Mouse (Mus musculus) intestine, embryonic 15.5 days (tissue): ENCODE measurements at regions not wholly inside any gene's neighbourhood (a gene's known extent, or its start where the extent isn't known, plus 50 kb on each side); places are given as distances from the start of the nearest gene placed in this dataset.
A peak's percentile ranks its signal among the peaks of the same experiment; 100 is the strongest.

ENCODE experiments used
- ATAC-seq: fragments of 200-750 bp; cut with Nextera tagmentation; 2 replicates; pipeline ENCODE4 v1.8.0; 2017; ENCODE audit warnings: moderate TSS enrichment, moderate library complexity
- H3K27ac ChIP-seq: fragments of 300-500 bp; sonication (generic); 2 replicates; pipeline ENCODE4 v1.5.1; 2015; ENCODE audit warnings: mild to moderate bottlenecking, inconsistent platforms
- H3K27me3 ChIP-seq: fragments of 300-500 bp; sonication (generic); replicated peaks from 2 replicates; pipeline ENCODE4 v1.6.1; 2015; ENCODE audit warnings: inconsistent platforms
- H3K36me3 ChIP-seq: fragments of 300-500 bp; sonication (generic); 2 replicates; pipeline ENCODE4 v1.6.1; 2015; ENCODE audit warnings: inconsistent platforms
- H3K4me1 ChIP-seq: fragments of 300-500 bp; sonication (generic); replicated peaks from 2 replicates; pipeline ENCODE4 v1.6.1; 2015; ENCODE audit warnings: inconsistent platforms
- H3K4me2 ChIP-seq: fragments of 300-500 bp; sonication (generic); replicated peaks from 2 replicates; pipeline ENCODE4 v1.6.1; 2015; ENCODE audit warnings: mild to moderate bottlenecking, inconsistent platforms
- H3K4me3 ChIP-seq: fragments of 300-500 bp; sonication (generic); replicated peaks from 2 replicates; pipeline ENCODE4 v1.5.1; 2015; ENCODE audit warnings: inconsistent platforms
- H3K9ac ChIP-seq: fragments of 300-500 bp; sonication (generic); 2 replicates; pipeline ENCODE4 v1.6.1; 2015; ENCODE audit warnings: inconsistent platforms
- H3K9me3 ChIP-seq: fragments of 300-500 bp; sonication (generic); 2 replicates; pipeline ENCODE4 v1.6.1; 2016; ENCODE audit warnings: inconsistent platforms
- WGBS: fragments of 180-500 bp; shearing (Covaris S2); methylation state at CpG from one replicate; pipeline ENCODE4 v1.1.7; 2015; 5-methylcytosine and 5-hydroxymethylcytosine counted together

DNA sequence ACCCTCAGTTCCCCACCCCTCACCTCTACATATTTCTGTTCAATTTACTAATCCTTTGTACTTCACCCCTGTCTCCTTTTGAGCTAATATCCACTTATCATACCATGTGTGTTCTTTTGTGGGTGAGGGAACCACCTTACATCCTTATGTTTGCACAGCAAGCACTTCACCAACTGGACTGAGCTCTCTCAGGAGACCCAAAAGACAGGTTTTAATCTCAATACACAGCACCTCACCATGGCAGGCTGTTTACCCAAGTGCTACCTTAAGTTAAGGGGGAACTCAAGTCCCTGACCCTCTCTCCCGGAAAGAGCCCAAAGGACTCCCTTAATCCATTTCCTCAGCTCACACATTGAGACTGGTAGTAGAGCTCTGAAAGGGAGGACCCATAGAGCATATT, 62.3 kb upstream of the Agr3 start:
- Histone ChIP-seq H3K9ac (no peak overlapping the region), H3K4me3 (no peak overlapping the region), H3K27ac (no peak overlapping the region), H3K4me1 (no peaks in the 10 kb centered on the region), H3K9me3 (no peaks in the 10 kb centered on the region), H3K4me2 (no peak overlapping the region), H3K27me3 (no peaks in the 10 kb centered on the region), H3K36me3 (no peaks in the 10 kb centered on the region)
- 88% methylated on average over 1 of the region's 1 CpGs for WGBS
- ATAC-seq, result no peak

DNA sequence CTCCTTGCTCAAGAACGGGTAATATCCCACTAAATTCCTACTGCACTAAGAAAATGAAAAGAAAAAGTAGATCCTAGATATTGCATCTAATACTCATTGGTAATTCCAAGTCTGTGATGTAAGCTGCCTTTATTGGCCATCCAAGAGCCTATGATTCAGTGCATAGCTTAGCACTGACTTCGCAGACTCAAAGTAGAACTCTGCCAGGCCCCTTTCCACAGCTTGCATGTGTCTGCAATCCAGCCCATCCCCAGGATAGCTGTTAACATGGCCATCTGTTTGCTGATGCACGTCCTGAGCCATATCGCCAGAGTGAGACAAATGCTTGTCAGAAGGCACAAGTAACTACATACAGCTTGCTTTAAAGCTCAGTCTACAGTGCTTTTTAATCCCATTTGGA, 72.3 kb upstream of the Agr3 start:
- Histone ChIP-seq H3K9ac (no peak overlapping the region), H3K27ac (no peak overlapping the region), H3K9me3 (no peaks in the 10 kb centered on the region), H3K4me1 (no peaks in the 10 kb centered on the region), H3K27me3 (no peaks in the 10 kb centered on the region), H3K4me3 (no peak overlapping the region), H3K4me2 (no peak overlapping the region), H3K36me3 (no peaks in the 10 kb centered on the region)
- ATAC-seq, result no peak
- 59% methylated on average over 4 of the region's 4 CpGs for WGBS

DNA sequence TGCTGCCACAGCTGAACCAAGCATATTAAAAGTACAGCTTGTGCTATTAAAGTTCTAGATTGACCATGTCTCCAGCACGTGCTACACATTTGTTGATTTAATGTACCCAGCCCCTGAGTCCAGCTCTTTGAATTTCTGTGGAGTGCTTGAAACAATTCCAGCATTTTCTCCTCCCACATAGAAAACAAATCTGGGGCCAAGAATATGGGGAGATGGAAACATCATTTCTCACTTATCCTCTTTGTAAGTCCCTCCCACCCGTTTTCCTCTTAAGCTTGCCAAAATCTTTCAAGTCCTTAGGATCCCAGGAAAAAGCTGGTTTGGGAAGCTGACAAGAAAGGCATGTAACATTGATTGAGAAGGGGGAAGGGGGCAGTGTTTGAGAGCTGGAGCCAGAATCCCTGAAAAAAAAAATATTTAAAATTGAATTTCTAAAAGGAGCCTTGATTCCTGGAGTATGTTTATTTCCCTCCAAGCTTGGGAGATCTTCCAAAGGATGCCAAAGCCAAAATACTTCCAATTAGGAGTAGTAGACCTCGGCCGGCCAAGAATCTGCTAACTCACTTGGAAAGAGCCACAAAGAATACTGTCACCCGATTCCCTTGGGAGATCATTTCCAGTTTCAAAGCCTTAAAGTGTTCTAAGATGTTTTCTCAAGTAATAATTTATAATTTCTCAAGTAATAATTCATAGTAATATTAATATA, 78.4 kb upstream of the Agr3 start:
- Histone ChIP-seq H3K36me3 (no peaks in the 10 kb centered on the region), H3K4me2 (no peak overlapping the region), H3K4me3 (no peak overlapping the region), H3K9me3 (no peaks in the 10 kb centered on the region), H3K27ac (no peak overlapping the region), H3K9ac (no peak overlapping the region), H3K27me3 (no peaks in the 10 kb centered on the region), H3K4me1 (no peaks in the 10 kb centered on the region)
- ATAC-seq, result peak; percentile 55; the same call in 1 of the 2 replicates
- 53% methylated on average over 5 of the region's 5 CpGs for WGBS

DNA sequence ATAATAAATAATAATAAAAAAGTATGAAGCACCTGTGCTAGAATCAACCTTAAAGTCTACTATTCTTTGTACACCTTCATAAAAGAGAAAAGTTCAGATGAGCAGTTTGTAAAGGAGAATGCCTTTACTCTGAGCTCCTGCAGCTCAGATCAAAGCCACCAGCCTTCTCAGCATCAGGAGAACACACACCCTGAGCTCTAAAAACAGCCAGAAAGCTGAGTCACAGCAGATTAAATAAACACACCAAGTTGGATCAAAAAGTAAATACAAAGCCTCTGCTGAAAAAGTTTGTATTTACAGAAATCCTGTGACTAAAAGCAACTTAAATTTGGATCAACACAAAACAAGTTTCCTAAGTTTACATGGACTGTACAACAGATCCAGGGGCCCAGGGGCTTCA, 88.5 kb upstream of the Agr3 start:
- H3K4me3 ChIP-seq, result no peak overlapping the region
- no peaks in the 10 kb centered on the region for H3K9me3 ChIP-seq
- H3K4me1 ChIP-seq, result no peaks in the 10 kb centered on the region
- H3K36me3 ChIP-seq, result no peaks in the 10 kb centered on the region
- H3K27me3 ChIP-seq, result no peaks in the 10 kb centered on the region
- no peak overlapping the region for H3K9ac ChIP-seq
- no peak overlapping the region for H3K27ac ChIP-seq
- H3K4me2 ChIP-seq, result no peak overlapping the region
- no peak for ATAC-seq

DNA sequence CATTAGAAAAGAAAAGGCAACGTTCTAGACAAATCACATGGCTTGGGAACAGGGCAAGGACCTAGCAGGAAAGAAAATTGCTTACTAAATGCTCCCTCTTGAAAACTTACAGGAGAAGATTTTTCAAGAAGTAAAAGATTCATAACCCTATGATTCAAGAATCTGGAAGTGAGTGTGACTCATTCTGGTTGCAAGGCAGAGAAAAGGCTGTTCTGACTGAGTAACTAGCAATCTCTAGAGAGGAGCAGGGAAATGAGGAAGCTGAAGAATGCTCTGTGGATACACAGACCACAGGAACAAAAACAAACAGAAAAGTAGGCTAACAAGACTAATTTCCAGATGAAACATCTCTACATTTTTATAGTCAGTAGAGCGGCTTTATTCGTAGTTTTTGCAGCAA, 92.1 kb upstream of the Agr3 start:
- H3K4me3 ChIP-seq, result no peak overlapping the region
- H3K9ac ChIP-seq, result no peak overlapping the region
- no peaks in the 10 kb centered on the region for H3K36me3 ChIP-seq
- no peak for ATAC-seq
- no peaks in the 10 kb centered on the region for H3K27me3 ChIP-seq
- no peak overlapping the region for H3K27ac ChIP-seq
- WGBS, result 57% methylated on average over 3 of the region's 3 CpGs
- no peak overlapping the region for H3K4me2 ChIP-seq
- no peaks in the 10 kb centered on the region for H3K4me1 ChIP-seq
- no peaks in the 10 kb centered on the region for H3K9me3 ChIP-seq

DNA sequence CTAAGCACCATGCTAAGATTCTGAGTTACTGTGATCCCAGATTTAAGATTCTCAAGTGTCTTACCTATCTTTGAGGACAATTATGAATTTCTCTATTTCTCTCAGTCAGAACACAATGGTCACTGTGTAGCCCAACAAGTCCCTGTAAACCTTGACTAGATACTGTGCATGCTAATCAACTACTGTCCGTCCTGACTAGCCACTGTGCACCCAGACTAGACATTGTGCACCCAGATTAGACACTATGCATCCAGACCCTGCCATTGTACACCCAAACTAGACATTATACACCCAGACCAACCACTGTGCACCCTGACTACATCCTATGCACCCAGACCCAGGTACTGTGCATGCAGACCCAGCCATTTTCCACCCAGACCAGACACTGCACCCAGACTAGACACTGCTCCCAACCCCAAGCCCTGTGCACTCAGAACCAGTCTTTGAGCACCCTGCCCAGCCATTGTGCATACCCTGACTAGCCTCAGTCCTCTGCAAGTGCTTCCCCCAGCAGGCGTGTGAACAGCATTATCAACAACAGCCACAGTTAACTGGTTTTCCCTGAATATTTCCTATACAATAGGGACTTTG, 93.4 kb upstream of the Agr3 start:
- no peaks in the 10 kb centered on the region for H3K4me1 ChIP-seq
- H3K27ac ChIP-seq, result no peak overlapping the region
- no peaks in the 10 kb centered on the region for H3K9me3 ChIP-seq
- 86% methylated on average over 2 of the region's 2 CpGs for WGBS
- H3K9ac ChIP-seq, result no peak overlapping the region
- no peaks in the 10 kb centered on the region for H3K36me3 ChIP-seq
- H3K4me3 ChIP-seq, result no peak overlapping the region
- no peak overlapping the region for H3K4me2 ChIP-seq
- ATAC-seq, result no peak
- H3K27me3 ChIP-seq, result no peaks in the 10 kb centered on the region

DNA sequence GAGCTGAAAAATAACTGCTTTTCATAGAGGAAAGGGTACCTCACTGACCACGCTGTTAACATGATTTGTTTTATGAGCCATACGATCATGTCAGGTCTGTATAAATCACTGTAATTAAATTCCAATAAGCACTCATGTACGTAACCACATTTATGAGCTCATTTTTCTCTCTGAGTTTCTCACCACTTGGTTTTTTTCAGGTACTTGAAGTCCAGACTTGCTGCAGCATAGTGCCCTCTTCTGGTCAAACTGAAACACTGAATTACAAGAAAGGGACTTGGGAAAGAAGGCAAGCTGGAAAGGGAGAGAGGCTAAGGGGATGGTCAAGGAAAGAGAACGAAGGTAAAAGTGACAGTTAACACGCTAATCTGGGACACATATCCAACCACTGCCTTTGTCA, 94.2 kb upstream of the Agr3 start:
- no peaks in the 10 kb centered on the region for H3K36me3 ChIP-seq
- 6% methylated on average over 5 of the region's 5 CpGs for WGBS
- H3K27me3 ChIP-seq, result no peaks in the 10 kb centered on the region
- H3K9ac ChIP-seq, result no peak overlapping the region
- ATAC-seq, result peak; percentile 63
- no peak overlapping the region for H3K4me2 ChIP-seq
- H3K9me3 ChIP-seq, result no peaks in the 10 kb centered on the region
- no peak overlapping the region for H3K27ac ChIP-seq
- no peaks in the 10 kb centered on the region for H3K4me1 ChIP-seq
- H3K4me3 ChIP-seq, result no peak overlapping the region

DNA sequence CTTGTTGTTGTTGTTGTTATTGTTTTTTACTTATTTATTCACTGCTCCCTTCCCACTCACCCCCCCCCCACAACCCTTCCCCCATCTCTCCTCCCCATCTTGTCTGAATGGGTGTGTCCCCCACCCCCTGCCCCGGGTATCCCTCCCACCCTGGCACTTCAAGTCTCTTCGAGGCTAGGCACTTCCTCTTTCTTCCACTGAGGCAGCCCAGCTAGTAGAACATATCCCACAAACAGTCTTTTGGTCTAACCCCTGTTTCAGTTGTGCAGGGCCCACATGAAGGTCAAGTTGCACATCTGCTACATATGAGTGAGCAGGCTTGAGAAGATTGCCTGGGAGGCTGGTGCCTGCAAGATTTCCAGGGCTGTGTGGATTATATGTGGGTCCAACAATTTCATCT, 97.6 kb upstream of the Agr3 start:
- Histone ChIP-seq H3K4me1 (no peaks in the 10 kb centered on the region), H3K27ac (no peak overlapping the region), H3K4me3 (no peak overlapping the region), H3K4me2 (no peak overlapping the region), H3K36me3 (no peaks in the 10 kb centered on the region), H3K27me3 (no peaks in the 10 kb centered on the region), H3K9me3 (no peaks in the 10 kb centered on the region), H3K9ac (no peak overlapping the region)
- no peak for ATAC-seq
- WGBS, result 66% methylated on average over 2 of the region's 2 CpGs

DNA sequence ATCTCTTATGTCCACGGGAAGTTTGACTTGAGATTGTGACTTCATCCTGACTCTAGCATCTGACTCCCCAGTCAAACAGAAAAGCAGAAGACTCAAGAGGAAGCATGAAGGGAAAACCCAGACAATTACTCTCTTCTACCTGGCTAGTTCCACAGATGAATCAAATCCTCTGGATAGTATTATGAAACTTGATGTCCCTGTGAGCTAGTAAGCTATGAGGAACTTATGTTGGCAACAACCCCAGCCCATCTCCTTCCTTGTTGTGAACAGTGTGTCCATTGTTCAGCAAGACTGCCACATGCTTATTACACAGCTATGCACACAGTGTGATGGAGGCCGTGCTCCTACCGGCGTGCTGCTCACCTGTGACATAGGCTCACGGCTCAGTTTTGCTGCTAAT, 98.4 kb upstream of the Agr3 start:
- Histone ChIP-seq H3K36me3 (no peaks in the 10 kb centered on the region), H3K9me3 (no peaks in the 10 kb centered on the region), H3K4me2 (no peak overlapping the region), H3K27me3 (no peaks in the 10 kb centered on the region), H3K4me1 (no peaks in the 10 kb centered on the region), H3K4me3 (no peak overlapping the region), H3K27ac (no peak overlapping the region), H3K9ac (no peak overlapping the region)
- ATAC-seq, result no peak
- WGBS, result 82% methylated on average over 5 of the region's 5 CpGs

DNA sequence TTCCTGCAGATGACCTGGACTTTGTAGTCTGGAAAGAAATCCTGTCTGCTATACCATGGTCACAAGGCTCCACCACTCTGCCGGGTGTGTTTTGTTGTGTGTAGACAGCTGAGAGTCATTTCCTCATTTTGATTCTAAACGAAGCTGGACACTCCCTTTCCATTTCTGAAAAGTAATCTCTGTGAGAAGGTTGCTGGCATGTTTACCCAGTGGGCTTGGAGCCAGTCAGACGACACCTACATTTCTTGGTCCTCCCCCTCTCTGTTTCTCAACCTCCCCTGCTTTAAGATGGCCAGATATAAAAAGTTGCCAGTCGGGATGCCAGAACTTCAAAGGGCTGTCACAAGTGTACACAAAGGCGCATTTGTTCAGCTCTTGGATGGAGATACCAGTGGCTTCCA, 100.8 kb upstream of the Agr3 start:
- Histone ChIP-seq H3K9me3 (no peaks in the 10 kb centered on the region), H3K4me3 (no peak overlapping the region), H3K36me3 (no peaks in the 10 kb centered on the region), H3K4me1 (no peaks in the 10 kb centered on the region), H3K27ac (no peak overlapping the region), H3K27me3 (no peaks in the 10 kb centered on the region), H3K9ac (no peak overlapping the region), H3K4me2 (no peak overlapping the region; the same call in 1 of the 2 replicates)
- ATAC-seq, result peak; percentile 78
- WGBS, result 13% methylated on average over 5 of the region's 5 CpGs

DNA sequence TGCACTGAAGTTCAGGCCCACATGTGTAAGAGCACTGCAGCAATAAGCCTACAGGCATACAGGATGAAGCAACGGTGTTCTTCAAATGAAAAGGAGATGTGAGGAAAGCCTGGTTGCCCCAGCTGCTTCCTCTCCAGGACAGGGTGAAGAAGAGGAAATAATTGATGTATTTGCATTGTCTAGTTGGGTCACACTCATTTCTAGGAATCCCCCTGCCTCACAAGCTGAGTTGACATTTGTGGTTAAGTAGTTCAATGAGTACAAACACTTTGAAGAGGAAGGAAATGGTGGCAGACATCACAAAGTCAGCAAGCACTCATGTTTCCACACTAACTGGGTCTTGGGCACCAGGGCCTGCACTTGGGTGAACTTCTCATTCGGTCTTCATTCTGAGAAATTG, 126.2 kb upstream of the Agr3 start:
- H3K9me3 ChIP-seq, result no peaks in the 10 kb centered on the region
- no peaks in the 10 kb centered on the region for H3K4me1 ChIP-seq
- no peaks in the 10 kb centered on the region for H3K36me3 ChIP-seq
- H3K9ac ChIP-seq, result no peak overlapping the region
- WGBS, result 67% methylated on average over 2 of the region's 2 CpGs
- no peak for ATAC-seq
- no peak overlapping the region for H3K27ac ChIP-seq
- H3K27me3 ChIP-seq, result no peaks in the 10 kb centered on the region
- H3K4me3 ChIP-seq, result no peak overlapping the region
- H3K4me2 ChIP-seq, result no peak overlapping the region

DNA sequence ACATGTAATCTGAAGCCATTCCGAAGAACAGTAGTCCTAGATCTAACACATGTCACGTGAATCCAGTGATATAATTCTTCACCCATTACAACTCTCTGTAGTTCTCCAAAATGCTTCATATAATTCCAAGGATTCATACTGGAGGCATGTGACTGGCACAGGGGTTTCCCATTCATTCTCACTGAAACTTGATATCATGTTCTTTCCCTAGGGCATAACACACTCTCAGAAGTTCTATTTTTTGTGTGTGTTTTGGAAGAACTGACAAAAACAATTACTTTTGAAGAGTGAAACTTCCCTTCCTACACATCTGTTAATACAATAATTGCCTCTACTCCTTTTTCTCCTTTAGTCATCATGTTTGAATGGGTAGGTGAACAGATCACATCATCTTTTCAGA, 150.0 kb upstream of the Agr3 start:
- no peak overlapping the region for H3K4me2 ChIP-seq
- H3K4me3 ChIP-seq, result no peak overlapping the region
- no peak overlapping the region for H3K27ac ChIP-seq
- H3K4me1 ChIP-seq, result no peaks in the 10 kb centered on the region
- H3K9me3 ChIP-seq, result no peaks in the 10 kb centered on the region
- no peaks in the 10 kb centered on the region for H3K36me3 ChIP-seq
- 88% methylated on average over 2 of the region's 2 CpGs for WGBS
- no peak for ATAC-seq
- no peaks in the 10 kb centered on the region for H3K27me3 ChIP-seq
- no peak overlapping the region for H3K9ac ChIP-seq

DNA sequence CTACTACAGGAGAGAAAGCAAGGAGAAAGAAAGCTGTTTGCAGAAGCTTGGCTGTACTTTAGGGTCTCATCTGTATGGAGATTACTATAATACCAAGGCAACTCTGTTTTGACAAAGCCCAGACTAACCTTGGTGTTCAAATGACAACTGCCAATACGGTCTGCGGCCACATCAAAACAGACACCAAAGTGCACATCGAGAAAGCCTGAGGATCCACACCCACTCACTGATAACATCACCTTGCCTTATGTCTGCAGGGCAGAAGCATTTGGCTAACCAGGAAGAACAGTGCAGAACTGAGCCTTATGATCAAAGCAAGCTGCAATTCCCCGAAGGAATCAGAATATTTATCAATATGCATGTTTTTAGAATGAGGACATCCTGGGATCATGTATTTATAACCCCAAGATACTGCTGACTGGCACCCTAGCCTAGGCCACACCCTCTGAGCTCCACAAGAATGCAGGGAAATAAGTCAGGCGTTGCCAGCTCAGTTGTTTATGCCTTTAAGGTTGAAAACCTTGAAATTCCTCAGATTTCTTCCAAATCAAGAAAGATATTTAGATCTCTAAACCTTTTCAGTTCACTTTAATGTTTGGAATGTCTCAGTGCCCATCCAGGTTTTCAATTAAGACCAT, 154.9 kb upstream of the Agr3 start:
- Histone ChIP-seq H3K27me3 (no peaks in the 10 kb centered on the region), H3K4me2 (no peak overlapping the region)
- ATAC-seq, result no peak

More for the DNA sequence above, 154.9 kb upstream of the Agr3 start:
- Histone ChIP-seq H3K27ac (no peak overlapping the region), H3K36me3 (no peaks in the 10 kb centered on the region), H3K4me3 (no peak overlapping the region), H3K4me1 (no peaks in the 10 kb centered on the region), H3K9me3 (no peaks in the 10 kb centered on the region), H3K9ac (no peak overlapping the region)
- 71% methylated on average over 5 of the region's 5 CpGs for WGBS
